Mouse (Mus musculus) testis, adult 2 months (tissue): ENCODE measurements around the gene Ahnak. TPM values are rescaled to one million over a fixed set of nuclear protein-coding genes. Genes with fewer than 3 reads are reported as not detected.
"Not testable (repeated sequence)": the region's sequence is repeated elsewhere in the genome, so short reads cannot be mapped to it uniquely, and the experiment has no call there.

ENCODE experiments used
- H3K27ac ChIP-seq: fragments of 200-500 bp; 2 replicates; pipeline ENCODE4 v1.5.1; 2012; ENCODE audit warnings: low read depth, low read length; ENCODE audit not compliant: control insufficient read depth, insufficient read depth
- H3K27me3 ChIP-seq: fragments of 200-500 bp; 2 replicates; pipeline ENCODE4 v1.6.1; 2012; ENCODE audit warnings: mild to moderate bottlenecking, low read length, moderate library complexity; ENCODE audit not compliant: control insufficient read depth, insufficient read depth
- H3K36me3 ChIP-seq: fragments of 200-500 bp; 2 replicates; pipeline ENCODE4 v1.6.1; 2012; ENCODE audit warnings: mild to moderate bottlenecking, low read length; ENCODE audit not compliant: control insufficient read depth, insufficient read depth
- H3K4me1 ChIP-seq: fragments of 200-500 bp; 2 replicates; pipeline ENCODE4 v1.6.1; 2012; ENCODE audit warnings: low read length; ENCODE audit not compliant: control insufficient read depth, insufficient read depth
- H3K4me3 ChIP-seq: fragments of 200-500 bp; 2 replicates; pipeline ENCODE4 v1.5.1; 2012; ENCODE audit warnings: low read depth, mild to moderate bottlenecking, low read length, moderate library complexity, mixed read lengths; ENCODE audit not compliant: control insufficient read depth
- CTCF ChIP-seq: fragments of 200-500 bp; IDR thresholded peaks from 2 replicates; pipeline ENCODE4 v1.5.1; 2012; ENCODE audit warnings: low read depth, mild to moderate bottlenecking, inconsistent platforms, low read length, moderate library complexity; ENCODE audit not compliant: control insufficient read depth, insufficient read depth, insufficient replicate concordance
- POLR2A ChIP-seq: fragments of 200-500 bp; IDR thresholded peaks from 2 replicates; pipeline ENCODE4 v1.6.1; 2012; ENCODE audit warnings: low read depth, mild to moderate bottlenecking, inconsistent platforms, low read length, moderate library complexity; ENCODE audit not compliant: control insufficient read depth
- polyA plus RNA-seq: library from polyadenylated mRNA; depleted of rRNA; stranded (reverse); fragments of >200 nt; gene quantifications from 2 replicates; pipeline ENCODE4 v1.2.3, GENCODE M21; 2012

Ahnak gene
- polyA plus RNA-seq, 1 experiment, result 1.6 TPM

GRCm38 (mm10) chr19:9047207-9047945, 58.3 kb downstream of the Ahnak start:
- TF ChIP-seq CTCF, result no peak
- no peak for TF ChIP-seq POLR2A
- no peaks in the 10 kb centered on the region for H3K36me3 ChIP-seq
- peaks cover 5% of the 10 kb centered on the region for H3K4me1 ChIP-seq
- H3K27me3 ChIP-seq, result no peaks in the 10 kb centered on the region
- H3K27ac ChIP-seq, result peak overlapping the region; percentile 60; the same call in 1 of the 2 replicates
- no peak overlapping the region for H3K4me3 ChIP-seq

GRCm38 (mm10) chr19:9047946-9048387, 58.9 kb downstream of the Ahnak start:
- Histone ChIP-seq H3K4me3 (no peak overlapping the region), H3K27me3 (no peaks in the 10 kb centered on the region), H3K4me1 (peaks cover 5% of the 10 kb centered on the region), H3K27ac (no peak overlapping the region), H3K36me3 (no peaks in the 10 kb centered on the region)
- no peak for TF ChIP-seq CTCF
- TF ChIP-seq POLR2A, result no peak

GRCm38 (mm10) chr19:9048981-9049687, 60.0 kb downstream of the Ahnak start:
- H3K4me1 ChIP-seq, result peaks cover 5% of the 10 kb centered on the region
- H3K27ac ChIP-seq, result no peak overlapping the region
- no peaks in the 10 kb centered on the region for H3K36me3 ChIP-seq
- no peaks in the 10 kb centered on the region for H3K27me3 ChIP-seq
- no peak overlapping the region for H3K4me3 ChIP-seq
- TF ChIP-seq CTCF (no peak), POLR2A (no peak)

GRCm38 (mm10) chr19:9050294-9051229, 61.5 kb downstream of the Ahnak start:
- H3K4me3 ChIP-seq, result no peak overlapping the region
- H3K4me1 ChIP-seq, result peaks cover 5% of the 10 kb centered on the region
- no peaks in the 10 kb centered on the region for H3K36me3 ChIP-seq
- TF ChIP-seq CTCF (no peak), POLR2A (no peak)
- no peak overlapping the region for H3K27ac ChIP-seq
- H3K27me3 ChIP-seq, result no peaks in the 10 kb centered on the region

- not testable (repeated sequence) for H3K27me3 ChIP-seq, H3K27ac ChIP-seq, H3K36me3 ChIP-seq, H3K4me3 ChIP-seq, H3K4me1 ChIP-seq
Observed at GRCm38 (mm10) chr19:9051985-9052384, 62.9 kb downstream of the Ahnak start.

GRCm38 (mm10) chr19:9052803-9053431, 63.8 kb downstream of the Ahnak start:
- Histone ChIP-seq H3K4me1 (no peaks in the 10 kb centered on the region), H3K36me3 (no peaks in the 10 kb centered on the region), H3K27ac (no peak overlapping the region), H3K4me3 (no peak overlapping the region), H3K27me3 (no peaks in the 10 kb centered on the region)
- TF ChIP-seq POLR2A (no peak), CTCF (no peak)
